Mouse (Mus musculus) kidney, postnatal 4 days (tissue): Measurements from ENCODE around the gene Fcer1g.

Source experiments
- DNase-seq, 2 experiments: peaks; one replicate each; pipeline ENCODE4 v3.0.0; 2021; ENCODE audit warnings: mixed read lengths in 2 of 2

The Fcer1g gene

GRCm38 (mm10) chr1:171185655-171186054 lies 48.5 kb downstream of the Fcer1g start:
- no peak for DNase-seq

GRCm38 (mm10) chr1:171184314-171184713 lies 49.9 kb downstream of the Fcer1g start:
- peak; percentile 31 to 49 for DNase-seq

- DNase-seq, result peak in 1 of 2 experiments; percentile 44
Observed at GRCm38 (mm10) chr1:171183620-171184019, 50.5 kb downstream of the Fcer1g start.

GRCm38 (mm10) chr1:171183025-171183424 lies 51.1 kb downstream of the Fcer1g start:
- DNase-seq, result no peak
